Mouse (Mus musculus) heart, postnatal 4 days (tissue): ENCODE measurements at regions not wholly inside any gene's neighbourhood (a gene's known extent, or its start where the extent isn't known, plus 50 kb on each side); places are given as distances from the start of the nearest gene placed in this dataset.

Experiments
- DNase-seq: peaks from one replicate; pipeline ENCODE4 v3.0.0; 2021

DNA sequence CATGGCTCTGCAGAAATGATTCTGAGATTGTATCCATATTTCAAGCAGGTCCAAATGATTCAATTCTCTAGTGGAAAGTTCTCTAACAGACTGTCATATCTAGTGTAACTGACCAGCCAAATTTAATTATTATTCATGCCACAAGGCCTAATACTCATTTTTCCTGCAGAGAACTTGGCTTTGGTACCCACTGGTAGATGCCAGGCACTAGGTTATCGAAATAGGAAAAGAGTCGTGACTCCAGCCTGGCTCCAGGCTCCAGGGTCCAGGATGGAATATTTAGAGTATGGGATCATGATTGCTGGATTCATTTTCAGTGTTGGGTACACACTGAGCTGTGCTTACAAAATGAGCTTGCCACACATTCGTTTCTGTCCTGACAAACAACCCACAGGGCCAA is 452.4 kb upstream of the Got2 start:
- DNase-seq = no peak

DNA sequence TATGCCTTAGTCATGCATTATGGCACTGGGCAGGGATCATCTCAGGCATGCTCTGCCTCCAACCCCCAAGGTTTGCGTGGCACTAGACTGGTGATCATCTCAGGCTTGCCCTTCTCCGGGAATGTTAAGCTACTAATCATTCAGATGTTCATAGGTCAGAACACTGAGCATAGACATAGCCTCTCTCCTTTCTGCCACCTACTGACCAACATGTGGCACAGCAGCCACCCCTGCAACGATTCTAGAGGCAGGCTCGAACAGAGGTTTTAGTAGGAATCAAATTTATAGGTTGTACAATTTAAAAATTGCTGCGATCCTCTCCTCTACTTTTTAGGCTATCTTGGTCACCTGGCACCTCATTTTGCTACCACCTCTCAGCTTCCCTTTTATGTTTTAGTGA is 430.0 kb upstream of the Got2 start:
- peak; percentile 35 for DNase-seq

- DNase-seq = no peak
These were observed 420.8 kb upstream of the Got2 start for GRCm38 (mm10) chr8:96308989-96309718.

DNA sequence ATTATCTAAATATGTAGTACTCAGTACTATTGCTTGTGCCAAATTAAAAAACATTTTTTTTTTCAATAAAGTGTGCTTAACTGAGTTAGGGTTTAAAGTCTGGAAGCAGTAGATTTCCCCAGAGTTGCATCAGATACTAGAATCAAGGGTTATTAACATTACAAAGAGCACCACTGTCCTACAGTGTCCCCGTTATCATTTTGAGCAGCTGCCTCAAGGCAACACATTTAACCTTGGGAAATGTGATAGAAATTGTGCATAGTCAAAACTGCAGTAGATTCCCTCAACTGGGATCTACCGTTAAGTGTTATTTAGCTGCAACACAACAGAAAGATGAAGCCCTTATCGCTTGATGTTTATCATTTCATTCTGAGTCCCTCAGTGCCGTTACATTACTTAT is 408.3 kb upstream of the Got2 start:
- DNase-seq = no peak

DNA sequence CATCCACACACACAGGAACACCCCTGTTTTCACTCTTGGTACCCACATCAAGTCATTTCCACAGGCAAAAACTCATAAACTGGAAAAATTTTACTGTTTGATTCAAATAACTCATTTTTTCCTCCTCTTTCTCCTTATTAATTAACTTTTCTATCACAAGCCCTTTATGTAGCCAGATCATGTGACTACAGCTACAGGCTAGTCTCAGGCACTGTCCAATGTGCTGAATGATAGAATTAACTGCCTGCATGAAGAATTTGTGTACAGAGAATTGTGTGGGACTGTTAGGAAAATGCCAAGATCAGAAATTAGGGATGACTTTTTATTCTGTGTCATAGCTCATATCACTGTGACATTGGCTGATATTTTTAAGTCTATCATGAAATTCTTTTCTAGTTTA is 402.4 kb upstream of the Got2 start:
- no peak for DNase-seq

DNA sequence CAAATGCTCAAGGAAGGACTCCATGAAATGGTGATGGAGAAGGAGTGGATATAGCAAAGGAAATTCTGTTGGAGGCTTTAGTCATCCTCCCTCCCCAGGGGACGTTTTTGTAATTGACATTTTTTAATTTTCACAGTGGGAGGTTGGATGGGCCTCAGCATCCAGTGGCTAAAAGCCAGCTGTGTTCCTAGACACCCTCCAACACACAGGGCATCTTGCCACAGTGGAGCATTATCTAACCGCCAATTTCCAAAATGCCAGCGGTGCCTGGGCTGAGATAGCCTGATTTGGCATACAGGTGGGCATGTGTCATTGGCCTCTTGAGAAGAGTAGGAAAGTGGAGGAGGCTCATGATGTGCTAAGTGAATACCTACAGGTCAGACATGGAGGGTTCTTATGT is 401.2 kb upstream of the Got2 start:
- DNase-seq = no peak

DNA sequence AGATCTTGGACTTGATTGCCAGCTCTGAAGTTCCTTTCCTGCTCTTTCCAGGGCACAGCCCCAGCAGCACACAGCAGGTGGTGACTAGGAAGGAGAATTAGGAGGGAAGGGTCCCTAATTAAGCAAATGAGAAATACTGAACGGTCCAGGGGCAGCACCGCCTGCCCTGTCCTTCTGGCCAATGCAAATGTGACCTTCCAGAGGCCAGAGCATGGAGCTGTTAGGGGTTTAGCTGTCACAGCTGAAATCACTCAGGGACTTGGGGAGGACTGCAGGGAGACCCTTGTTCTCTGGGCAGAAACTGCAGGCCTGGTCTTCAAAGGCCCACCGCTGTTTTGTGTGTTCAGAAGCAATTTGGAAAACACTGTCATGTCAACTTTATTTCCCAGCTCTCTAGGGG is 400.2 kb upstream of the Got2 start:
- DNase-seq = no peak

DNA sequence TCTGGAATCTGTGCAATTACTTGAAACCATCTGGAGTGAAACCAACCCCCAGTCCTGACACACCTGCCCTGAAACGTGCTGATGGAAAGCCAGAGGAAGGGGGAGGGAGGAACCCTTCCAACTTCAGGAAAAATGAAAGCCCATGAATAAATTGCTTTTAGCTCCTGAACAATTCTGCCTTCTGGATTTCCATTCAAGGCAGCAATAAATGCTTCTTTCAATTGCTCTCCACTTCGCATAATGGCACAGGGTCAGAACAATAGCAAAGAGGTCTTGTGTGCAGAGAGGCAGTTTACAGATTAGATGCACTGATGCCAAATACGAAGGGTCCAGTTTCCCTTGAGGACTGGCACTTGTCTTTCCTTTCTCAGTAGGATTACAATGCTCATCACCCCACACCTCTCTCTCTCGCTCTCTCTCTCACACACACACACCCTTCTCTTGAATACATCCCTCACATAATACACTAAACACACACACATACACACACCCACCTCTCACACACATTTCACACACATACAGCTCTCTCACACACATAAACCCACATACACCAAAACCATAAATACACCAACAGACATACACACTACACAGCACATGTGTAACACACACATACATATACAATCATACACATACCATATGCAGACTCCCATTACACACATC is 389.3 kb upstream of the Got2 start:
- DNase-seq = no peak

DNA sequence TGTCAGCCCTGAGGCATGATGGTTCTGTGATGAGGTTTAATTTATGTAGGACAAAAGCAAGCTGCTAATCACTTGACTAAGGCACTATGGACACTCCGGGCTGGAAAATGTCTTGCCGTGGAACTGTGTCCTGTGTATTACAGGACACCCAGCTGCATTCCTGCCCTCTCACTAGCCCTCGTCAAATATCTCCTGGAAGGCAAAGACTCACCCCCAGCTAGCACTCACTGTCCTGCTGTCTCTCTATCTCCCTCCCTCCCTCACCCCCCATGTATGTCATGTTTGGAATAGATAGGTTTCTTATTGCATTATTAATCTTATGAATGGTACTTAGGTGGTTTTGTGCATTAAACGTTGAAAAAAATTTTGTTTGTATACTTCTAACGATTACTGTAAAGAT is 388.7 kb upstream of the Got2 start:
- no peak for DNase-seq

DNA sequence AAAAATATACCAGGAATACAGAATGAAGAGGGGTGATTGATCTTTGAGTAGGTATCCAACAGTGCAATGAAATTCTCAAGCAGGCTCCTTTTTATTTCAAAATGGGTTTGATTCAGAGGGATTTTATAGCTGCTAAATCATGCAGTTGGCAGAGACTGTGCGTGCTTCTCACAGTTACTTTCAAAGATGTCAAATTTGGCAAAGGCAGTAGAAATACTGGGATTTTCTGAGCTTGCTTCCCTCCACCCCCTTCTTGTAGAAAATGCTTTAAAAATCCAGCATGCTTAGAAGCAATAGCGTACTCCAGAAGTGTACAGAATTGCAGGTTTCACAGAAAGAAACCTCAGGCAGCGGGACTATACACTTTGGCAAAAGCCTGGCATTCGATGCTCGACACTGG is 367.9 kb upstream of the Got2 start:
- no peak for DNase-seq

GRCm38 (mm10) chr8:96255811-96256210 is 367.5 kb upstream of the Got2 start:
- no peak for DNase-seq

DNA sequence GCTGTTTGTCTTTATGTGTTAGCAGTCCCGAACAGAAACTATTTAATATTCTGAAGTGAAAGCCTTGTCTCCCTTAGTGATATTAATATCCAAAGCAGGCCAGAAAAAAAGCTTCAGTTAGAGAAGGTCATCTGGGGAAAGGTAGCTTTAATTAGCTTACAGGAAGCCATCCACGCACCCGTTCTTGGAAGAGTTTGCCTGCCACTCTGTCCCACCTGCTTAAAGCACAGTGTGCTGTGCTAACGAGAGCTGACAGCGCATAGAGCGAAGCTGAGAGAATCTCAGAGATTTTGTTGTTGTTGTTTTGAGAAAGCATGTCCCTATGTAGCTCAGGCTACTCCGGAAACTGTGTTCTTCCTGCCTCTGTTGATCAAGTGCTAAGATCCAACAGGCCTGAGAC is 357.7 kb upstream of the Got2 start:
- peak; percentile 19 for DNase-seq

DNA sequence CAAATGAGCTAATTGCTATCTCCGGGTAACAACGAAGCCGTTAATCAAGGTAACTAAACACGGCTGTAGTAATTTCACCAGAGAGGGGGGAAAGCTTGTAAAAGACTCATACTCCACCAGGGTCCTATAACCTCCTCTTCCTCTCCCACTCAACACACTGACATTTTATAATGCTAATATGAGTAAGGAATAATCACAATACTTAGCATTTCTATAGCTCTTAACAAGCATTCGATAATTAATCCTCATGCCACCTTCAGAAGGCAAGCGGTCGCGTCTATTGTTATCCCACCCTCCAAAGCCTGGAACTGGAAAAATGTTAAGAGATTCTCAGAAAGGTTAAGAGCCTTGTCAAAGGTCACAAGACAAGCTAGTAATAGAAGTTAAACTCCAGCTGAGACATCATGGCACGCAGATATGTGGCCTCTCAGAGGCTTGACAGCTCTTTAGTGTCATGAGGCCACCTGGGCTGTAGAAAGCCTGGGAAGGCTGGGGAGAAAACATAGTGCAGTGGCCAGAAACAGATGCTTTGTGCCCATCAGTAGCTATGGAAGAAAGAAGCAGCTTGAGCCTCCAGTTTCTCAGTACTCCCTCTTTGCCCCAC is 356.3 kb upstream of the Got2 start:
- DNase-seq = no peak

GRCm38 (mm10) chr8:96238406-96238805 is 350.1 kb upstream of the Got2 start:
- no peak for DNase-seq

DNA sequence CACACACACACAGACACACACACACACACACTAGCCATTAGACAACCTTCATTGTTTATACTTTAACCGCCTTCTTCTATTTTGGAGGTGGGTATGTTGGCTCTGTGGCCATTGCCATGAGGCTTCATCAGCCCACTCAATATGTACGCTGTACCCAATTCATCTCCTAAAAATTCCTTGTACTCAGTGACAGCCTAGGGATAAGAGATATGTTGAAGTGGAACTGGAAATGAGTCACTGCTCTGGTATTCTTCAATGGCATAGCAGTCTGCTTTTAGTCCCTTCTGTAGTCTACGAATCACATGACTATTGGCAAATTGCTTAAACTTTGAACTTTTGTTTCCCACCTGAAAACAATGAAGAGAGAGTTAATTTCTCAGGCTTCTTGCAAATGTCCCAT is 349.6 kb upstream of the Got2 start:
- no peak for DNase-seq

- DNase-seq = peak; percentile 63
These were observed 342.1 kb upstream of the Got2 start for GRCm38 (mm10) chr8:96230412-96230811.
